Mouse (Mus musculus) T-helper 1 cell (primary cell): ENCODE measurements around the gene Ptma.

ENCODE experiments used
- in situ Hi-C: fragments of 300-600 bp; cut with MboI, MseI; formaldehyde crosslinking; loops from one replicate; pipeline ENCODE4 v1.15.1; 2025; ENCODE audit warnings: high pct_unique_total_duplicates

Ptma gene

GRCm38 (mm10) chr1:86515715-86516410 lies 10.7 kb upstream of the Ptma start:
- in situ Hi-C loops: no loop called here

DNA sequence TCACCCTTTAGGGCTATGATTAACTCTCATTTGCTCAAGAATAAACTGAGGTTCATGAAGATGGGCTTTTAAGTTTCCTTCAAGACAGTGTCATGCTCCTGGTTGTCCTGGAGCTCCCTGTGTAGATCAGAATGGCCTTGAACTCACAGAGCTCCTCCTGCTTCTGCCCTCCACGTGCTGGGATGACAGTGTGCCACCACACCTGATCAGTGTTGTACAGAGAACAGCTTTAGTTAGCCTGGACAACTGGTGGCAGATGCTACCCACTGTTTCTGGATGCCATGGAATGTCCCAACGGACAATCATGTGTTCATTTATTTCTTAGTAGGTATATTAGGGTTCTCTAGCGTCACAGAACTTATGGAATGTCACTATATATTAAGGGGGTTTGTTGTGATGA lies 9.4 kb upstream of the Ptma start:
- in situ Hi-C loops: no loop called here

GRCm38 (mm10) chr1:86520361-86520760 lies 6.2 kb upstream of the Ptma start:
- in situ Hi-C loops: no loop called here

DNA sequence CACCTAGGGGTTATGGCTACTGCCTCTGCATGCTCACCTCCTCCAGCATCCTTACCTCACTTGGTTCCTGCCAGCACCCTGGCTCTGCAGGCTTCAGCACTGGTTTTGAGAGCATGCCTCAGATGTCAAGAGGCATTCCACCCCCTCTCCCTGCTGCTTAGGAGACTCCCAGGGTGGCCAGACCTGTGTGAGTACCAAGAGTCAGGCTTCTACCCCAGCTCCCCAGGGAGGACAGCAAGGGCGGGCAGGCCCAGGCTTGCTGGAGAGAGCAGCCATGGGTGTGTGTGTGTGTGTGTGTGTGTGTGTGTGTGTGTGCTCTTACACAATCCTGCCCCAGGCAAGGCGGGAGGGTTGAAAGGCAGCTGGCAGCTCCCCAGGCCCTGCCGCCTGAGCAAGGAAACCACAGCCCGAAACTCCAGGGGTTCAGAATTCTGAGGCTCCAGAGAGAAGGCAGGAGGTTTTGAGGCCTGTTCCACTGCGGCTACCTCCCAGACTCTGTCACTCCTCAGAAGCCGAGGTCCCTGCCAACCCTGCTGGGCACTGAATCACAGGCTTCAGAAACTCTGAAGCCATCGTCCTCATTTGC lies 4.1 kb upstream of the Ptma start:
- in situ Hi-C loops: no loop called here

DNA sequence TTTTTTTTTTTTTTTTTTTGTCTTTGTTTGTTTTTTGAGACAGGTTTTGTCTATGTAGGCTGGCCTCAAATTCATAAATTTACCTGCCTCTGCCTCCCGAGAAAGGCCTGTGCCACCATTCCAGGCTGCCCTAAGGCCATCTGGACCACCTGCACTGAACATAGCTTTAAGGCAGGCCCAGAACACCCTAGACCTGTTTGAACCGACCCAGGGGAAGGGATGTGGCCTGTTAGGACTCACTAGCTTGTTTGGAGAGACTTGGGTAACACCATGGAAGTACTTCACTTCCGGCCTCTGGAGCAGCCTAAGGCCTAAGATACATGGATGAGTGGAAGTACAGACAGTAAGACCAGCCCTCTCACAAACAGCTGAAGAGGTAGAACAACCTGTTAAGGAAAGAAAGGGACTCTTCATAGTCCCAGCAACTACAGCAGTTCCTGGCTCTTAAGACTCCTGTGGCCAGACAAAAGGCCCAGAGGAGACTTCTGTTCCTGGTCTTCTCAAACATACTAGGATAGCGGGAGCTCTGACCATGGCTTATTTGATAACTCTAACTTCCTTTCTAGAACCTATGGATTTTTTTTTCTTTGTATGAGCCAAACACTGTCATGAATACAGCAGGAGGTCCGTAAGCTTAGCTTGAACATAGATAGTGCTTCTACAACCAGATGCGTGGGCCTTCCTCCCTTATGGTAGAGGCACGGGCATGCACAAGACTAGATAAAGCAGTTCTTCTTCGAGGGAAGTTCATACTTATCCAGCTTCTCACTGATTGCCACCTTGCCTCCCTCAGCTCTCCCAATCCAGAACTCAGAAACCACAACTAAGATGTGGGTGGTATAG lies 2.5 kb upstream of the Ptma start:
- in situ Hi-C loops: no loop called here

DNA sequence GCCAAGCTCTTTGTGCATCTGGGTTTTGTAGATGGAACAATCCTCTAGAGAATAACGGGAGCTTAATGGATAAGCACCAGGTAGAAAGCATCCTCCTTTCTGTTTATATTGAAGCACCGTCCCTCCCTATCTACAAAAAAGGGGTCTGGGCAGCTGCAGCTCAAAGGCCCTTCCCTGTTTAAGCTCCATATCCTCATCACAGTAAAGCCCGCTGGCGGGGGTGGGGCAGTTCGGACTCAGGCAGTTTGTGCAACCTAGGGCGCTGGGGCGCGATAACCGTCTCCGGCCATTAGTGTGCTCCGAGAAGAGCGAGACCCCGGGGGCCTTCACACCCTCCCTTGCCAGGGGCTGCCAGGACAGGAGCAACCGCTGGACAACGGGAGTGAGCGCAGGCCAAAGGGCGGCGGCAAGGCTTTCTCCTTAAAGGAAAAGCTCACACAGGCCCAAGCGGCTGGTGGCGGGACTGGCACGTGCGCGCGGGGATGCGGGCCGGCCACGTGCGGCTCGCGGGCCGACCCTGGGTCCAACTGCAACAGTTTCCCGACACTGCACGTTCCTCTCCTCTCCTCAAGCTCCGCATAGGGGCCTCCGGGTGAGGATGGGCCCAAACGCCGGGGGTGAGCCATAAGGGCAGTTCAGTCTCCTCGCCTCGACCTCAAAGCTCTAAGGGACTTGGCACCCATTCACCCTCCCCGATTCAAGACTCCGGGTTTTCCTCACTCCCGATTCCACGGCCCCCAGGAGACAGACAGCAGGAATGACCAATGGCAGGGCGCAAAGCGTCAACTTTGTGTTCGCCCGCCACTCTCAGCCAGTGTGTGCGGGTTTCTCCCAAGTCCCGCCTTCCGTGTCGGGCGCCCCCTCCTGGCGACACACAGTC lies 1.7 kb upstream of the Ptma start:
- in situ Hi-C loops: no loop called here

GRCm38 (mm10) chr1:86525499-86526115 lies 919 bp upstream of the Ptma start:
- in situ Hi-C loops: no loop called here

- in situ Hi-C loops: no loop called here
Measured at GRCm38 (mm10) chr1:86526789-86527598, 468 bp downstream of the Ptma start.

DNA sequence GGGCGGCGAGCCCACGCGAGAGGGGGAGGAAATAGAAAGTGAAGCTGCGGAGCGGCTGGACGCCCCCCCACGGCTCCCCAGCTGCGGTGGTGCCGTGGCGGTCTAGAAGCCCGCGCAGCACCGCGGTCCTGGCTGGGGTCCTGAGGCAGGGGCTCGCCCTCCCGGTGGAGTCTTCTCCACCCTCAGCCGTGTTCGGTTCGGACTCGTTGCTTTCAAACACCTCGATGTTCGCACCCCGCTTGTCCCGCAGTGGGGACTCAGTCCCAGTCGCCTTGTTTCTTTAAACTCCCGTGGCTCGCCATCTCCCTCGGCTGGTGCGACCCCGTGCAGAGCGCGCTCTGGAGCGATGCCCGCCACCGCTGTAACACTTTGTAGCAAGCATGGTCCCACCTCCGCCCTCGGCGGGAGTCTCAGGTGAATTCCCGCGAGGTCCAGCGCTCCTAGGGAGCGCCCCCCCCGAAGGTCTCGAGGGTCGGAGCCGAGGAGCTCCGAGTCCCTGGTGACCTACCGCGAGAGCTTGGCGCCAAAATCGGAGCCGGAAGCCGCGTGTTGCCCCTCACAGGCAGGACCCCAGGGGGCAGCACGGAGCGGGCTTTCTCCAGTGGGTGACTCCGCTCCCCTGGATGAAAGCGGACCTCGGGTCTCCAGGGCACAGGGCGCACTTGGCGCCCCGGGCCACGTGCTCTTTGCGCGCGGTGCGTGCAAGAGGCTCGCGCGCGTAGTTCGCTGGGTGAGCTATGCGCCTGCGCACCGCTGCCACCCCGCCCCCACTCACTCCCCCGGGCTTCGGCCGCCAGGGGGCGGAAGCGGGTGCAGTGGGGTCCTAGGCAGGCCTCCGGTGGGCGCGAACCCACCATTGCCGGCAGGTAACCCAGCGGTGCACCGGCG lies 1.3 kb downstream of the Ptma start:
- in situ Hi-C loops: no loop called here

DNA sequence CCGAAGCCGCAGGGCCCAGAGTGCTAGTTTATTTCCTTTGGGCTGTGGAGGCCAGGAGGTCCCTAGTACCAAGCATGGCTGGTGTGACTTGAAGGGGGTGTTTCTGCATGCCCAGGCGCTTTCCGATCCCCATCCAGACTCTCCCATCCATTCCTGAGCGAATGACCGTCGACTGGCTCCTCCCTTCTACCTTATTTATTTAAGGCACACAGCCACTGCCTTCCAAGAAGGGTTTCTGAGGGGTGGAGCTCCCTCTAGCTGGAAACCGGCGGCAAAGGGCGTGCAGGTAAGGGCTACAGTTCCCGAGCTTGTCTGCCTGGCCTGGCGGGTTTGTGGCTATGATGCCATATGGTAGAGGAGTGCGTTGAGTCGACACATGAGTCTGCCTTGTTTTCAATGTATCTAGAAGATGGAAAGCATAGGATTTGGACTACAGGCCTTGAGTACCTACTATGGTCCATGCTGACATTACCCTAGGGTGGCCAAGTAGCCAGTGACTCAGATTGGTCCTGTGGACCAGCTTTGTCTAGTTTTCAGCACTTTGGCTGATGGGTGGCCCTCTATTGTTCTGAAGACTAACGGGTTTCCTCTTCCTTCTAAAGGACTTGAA lies 2.1 kb downstream of the Ptma start:
- in situ Hi-C loops: no loop called here

DNA sequence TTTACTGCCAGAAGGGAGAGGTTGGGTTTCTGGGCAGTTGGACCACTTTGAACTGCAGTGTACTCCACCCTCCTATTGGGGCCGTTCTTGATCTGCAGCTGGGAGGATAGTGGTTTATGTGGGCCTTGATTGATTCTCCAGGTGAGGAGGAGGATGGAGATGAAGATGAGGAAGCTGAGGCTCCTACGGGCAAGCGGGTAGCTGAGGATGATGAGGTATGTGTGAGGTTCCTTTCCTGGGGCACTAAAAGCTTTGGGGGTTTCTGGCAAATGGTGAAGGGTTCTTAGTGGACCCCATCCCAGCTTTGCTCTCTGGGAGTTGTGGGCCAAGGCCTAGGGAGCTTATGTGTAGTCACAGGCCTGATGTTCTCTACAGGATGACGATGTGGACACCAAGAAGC lies 3.1 kb downstream of the Ptma start:
- in situ Hi-C loops: no loop called here

DNA sequence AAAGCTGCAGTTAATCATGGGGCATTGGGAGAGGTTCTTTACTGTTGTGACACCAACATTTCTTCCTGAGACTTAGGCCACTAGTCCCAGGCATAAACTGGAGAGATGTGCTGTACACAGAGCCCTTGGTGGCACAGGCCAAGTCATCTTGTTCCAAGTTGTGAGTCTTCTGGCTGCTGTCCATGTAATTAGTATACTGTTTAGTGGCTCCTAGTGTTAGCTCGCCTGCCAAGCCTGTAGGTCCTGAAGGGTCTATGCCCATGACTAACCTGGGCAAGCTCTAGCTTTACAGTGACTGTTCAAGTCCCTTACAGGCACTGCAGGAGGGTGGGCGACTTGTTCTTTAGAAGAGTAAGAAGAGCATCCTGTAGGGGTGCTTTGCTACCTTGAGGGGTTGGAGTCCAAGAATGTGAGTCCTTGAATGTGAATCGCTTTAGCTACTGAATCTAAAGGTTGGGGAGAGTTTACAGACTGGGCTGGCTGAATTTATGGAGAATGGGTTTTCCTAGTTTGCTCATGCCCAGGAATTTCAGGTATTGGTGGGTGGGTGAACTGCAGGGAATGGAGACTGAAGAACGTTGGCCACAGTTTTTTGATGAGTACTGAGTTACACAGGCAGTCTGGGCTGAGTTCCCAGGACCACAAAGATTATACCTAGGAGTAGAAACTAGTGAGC lies 4.5 kb downstream of the Ptma start:
- in situ Hi-C loops: loop anchor here (5.0 kb wide), 1 partner anchor 89 kb away; no protein-coding TSS in a partner anchor

- in situ Hi-C loops: loop anchor here (5.0 kb wide), 1 partner anchor 89 kb away; no protein-coding TSS in a partner anchor
Measured at GRCm38 (mm10) chr1:86531547-86532321, 5.2 kb downstream of the Ptma start.

- in situ Hi-C loops: loop anchor here (5.0 kb wide), 1 partner anchor 90 kb away; no protein-coding TSS in a partner anchor
Measured at GRCm38 (mm10) chr1:86532362-86533051, 6.0 kb downstream of the Ptma start.

DNA sequence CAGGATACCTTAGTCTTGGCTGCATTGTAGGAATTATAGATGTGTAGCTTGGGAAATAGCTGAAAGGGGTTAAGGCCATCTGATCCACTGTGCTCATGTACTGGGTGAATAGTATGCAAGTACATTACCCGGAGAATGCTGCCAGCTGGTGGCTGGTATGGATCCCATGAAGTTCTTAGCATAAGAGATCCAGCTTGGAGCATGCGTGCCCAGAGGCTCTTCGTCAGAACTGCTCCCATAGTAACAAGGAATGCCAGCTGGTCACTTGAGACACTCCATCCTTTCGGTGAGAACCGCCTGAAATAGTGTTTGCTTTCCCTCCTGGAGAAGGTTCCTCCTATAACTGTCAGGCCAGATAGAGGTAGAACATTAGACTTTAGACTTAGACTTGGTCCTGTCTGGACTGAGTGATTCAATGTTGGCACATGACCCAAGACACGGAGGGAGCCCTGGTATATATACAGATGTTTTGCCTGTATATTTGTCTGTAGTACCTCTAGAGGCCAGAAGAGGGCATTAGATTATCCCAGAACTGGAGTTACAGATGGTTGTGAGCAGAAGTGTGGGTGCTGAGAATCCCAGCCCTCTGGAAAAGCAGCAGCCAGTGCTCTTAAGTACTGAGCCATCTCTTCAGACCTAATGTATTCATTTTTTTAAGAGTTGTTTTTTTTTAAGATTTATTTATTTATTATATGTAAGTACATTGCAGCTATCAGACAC lies 7.0 kb downstream of the Ptma start:
- in situ Hi-C loops: loop anchor here (5.0 kb wide), 1 partner anchor 91 kb away; no protein-coding TSS in a partner anchor

DNA sequence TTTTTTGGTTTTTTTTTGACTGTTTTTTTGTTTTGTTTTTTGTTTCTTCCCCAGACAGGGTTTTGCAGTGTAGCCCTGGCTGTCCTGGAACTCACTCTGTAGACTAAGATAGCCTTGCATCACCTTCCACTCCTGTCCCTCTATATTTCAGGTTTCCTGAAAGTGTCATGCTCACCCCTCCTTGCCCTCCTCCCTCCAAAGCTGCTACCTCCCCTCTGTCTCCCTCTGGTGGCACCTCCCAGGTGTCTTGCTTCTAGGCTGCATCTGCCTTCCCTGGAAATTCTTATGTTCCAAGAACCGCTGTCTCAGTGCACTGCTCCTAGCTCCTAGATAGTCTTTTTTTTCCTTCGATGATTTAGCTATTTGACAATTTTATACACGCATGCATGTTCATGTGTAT lies 11.9 kb downstream of the Ptma start:
- in situ Hi-C loops: loop anchor here (5.0 kb wide), 1 partner anchor 44 kb away; the partner anchor contains the start of genes Cops7b and Pde6d
